Mouse (Mus musculus) layer of hippocampus, postnatal 36 days (tissue): ENCODE data around the gene Il23a. TPM values are rescaled to one million over a fixed set of nuclear protein-coding genes. Genes with fewer than 3 reads are reported as not detected.
"Not testable (repeated sequence)": the region's sequence is repeated elsewhere in the genome, so short reads cannot be mapped to it uniquely, and the experiment has no call there.

Experiments used
- DNase-seq, 2 experiments: peaks; one replicate each; pipeline ENCODE4 v3.0.0; 2022
- total RNA-seq, 2 experiments: library from RNA; stranded (reverse); gene quantifications; 2 replicates each; pipeline ENCODE4 v1.2.3; 2021

The Il23a gene
- under 1 TPM in 1 of 2 experiments, not detected in 1; 0.38 TPM for total RNA-seq

- DNase-seq, result no peak
These were observed at the start of gene Il23a for GRCm38 (mm10) chr10:128298702-128299171. TSS of gene Il23a (minus strand) at chr10:128298752.

GRCm38 (mm10) chr10:128347541-128347940 lies 49.0 kb upstream of the Il23a start:
- no peak for DNase-seq

- peak; percentile 62 to 66 for DNase-seq
These were observed 46.2 kb upstream of the Il23a start for GRCm38 (mm10) chr10:128344568-128345275.

GRCm38 (mm10) chr10:128343436-128343835 lies 44.9 kb upstream of the Il23a start:
- DNase-seq, result no peak

GRCm38 (mm10) chr10:128340257-128340656 lies 41.7 kb upstream of the Il23a start:
- DNase-seq, result no peak

- DNase-seq, result no peak
These were observed 40.4 kb upstream of the Il23a start for GRCm38 (mm10) chr10:128338948-128339347.

- DNase-seq, result no peak
These were observed 39.9 kb upstream of the Il23a start for GRCm38 (mm10) chr10:128338415-128338814.

- DNase-seq, result peak; percentile 94 to 95
These were observed 39.0 kb upstream of the Il23a start, which contains the start of gene Cs for GRCm38 (mm10) chr10:128337306-128338181. TSS of gene Cs (plus strand) at chr10:128337734.

GRCm38 (mm10) chr10:128336597-128336996 lies 38.0 kb upstream of the Il23a start:
- DNase-seq, result no peak

- no peak for DNase-seq
These were observed 37.6 kb upstream of the Il23a start for GRCm38 (mm10) chr10:128336195-128336594.

GRCm38 (mm10) chr10:128335582-128335981 lies 37.0 kb upstream of the Il23a start:
- peak; percentile 41 to 45 for DNase-seq

- not testable (repeated sequence) for DNase-seq
These were observed 34.1 kb upstream of the Il23a start for GRCm38 (mm10) chr10:128332358-128333249.

- DNase-seq, result no peak
These were observed 29.1 kb upstream of the Il23a start for GRCm38 (mm10) chr10:128327610-128328009.

- DNase-seq, result no peak
These were observed 28.3 kb upstream of the Il23a start for GRCm38 (mm10) chr10:128326825-128327224.

- no peak for DNase-seq
These were observed 25.0 kb upstream of the Il23a start for GRCm38 (mm10) chr10:128323516-128323915.

- DNase-seq, result peak; percentile 86 to 87
These were observed 23.9 kb upstream of the Il23a start, which contains the start of gene Cnpy2 for GRCm38 (mm10) chr10:128322141-128323108. TSS of gene Cnpy2 (plus strand) at chr10:128322459.

- no peak for DNase-seq
These were observed 23.1 kb upstream of the Il23a start for GRCm38 (mm10) chr10:128321641-128322040.

GRCm38 (mm10) chr10:128315578-128315977 lies 17.0 kb upstream of the Il23a start:
- DNase-seq, result no peak

GRCm38 (mm10) chr10:128310902-128311301 lies 12.3 kb upstream of the Il23a start:
- no peak for DNase-seq

GRCm38 (mm10) chr10:128310177-128310576 lies 11.6 kb upstream of the Il23a start:
- peak in 1 of 2 experiments; percentile 17 for DNase-seq

GRCm38 (mm10) chr10:128309654-128310053 lies 11.1 kb upstream of the Il23a start:
- DNase-seq, result no peak
